Mouse (Mus musculus): ENCODE measurements around the gene Bicc1.

The Bicc1 gene

DNA sequence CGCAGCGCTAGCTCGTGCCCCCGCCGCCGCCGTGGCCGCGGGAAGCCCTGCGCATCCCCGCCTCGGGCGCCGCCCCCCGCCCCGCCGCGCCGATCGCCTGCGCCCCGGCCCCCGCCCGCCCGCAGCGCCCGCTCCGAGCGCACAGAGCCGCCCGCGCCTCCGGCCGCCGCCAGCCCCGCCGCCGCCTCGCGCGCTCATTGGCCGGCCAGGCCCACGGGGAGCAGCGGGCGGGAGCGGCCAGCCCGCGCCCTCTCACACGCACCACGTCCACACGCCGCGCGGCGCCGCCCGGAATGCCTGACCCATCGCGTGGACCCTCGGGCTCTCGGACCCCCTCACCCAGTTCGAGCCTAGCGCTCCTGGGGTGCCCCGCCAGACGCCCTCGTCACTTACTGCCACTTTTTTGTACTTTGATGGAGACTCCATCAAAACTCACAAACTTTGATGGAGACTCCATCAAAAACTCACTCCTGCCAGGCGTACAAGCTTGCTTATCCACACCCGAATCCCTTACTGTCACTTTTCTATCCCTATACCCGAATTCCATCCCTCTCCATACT, at the start of gene Bicc1:
Bicc1 (minus strand) TSS at position 25 of the 560 bp plus-strand sequence.
- DNase-seq (ENCODE audit: extremely low read depth, insufficient read length, low spot score) = peak; percentile 75

DNA sequence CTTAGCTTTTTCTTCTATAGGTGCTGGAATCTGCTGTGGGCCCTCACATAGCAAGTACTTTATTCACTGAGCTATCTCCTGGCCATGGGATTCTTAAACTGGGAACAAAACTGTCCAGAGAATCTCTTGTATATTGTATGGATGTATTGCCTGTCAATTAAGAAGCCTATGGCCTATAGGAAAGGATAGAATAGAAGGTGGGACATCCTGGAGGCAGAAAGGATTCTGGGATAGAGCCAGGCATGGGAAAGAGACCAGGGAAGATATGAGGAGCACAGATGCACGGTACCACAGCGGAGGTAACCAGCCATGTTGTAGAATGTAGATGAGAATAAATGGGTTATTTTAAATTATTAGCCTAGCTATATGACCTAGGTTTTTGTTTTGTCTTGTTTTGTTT, 42.0 kb upstream of the Bicc1 start:
- DNase-seq (ENCODE audit: extremely low read depth, insufficient read length, low spot score) = peak; percentile 54

DNA sequence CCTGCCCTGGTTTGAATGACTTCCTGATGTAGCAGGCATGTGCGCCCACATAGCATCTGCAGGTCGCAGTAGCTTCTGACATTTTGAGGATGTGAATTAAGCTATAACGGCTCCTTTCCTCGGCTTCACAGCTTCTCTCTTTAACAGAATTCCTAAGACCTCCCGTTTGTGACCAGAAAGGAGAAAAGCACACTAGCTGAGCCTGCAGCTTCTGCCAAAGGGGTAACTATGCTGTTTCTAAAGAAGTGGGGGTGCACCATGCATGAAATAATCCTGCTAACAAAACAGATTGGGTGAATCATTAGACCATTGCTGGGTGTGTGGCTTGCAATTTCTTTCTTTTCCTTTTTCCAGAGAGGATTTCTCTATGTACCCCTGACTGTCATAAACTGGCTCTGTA, 41.5 kb upstream of the Bicc1 start:
- no peak for DNase-seq (ENCODE audit: extremely low read depth, insufficient read length, low spot score)

DNA sequence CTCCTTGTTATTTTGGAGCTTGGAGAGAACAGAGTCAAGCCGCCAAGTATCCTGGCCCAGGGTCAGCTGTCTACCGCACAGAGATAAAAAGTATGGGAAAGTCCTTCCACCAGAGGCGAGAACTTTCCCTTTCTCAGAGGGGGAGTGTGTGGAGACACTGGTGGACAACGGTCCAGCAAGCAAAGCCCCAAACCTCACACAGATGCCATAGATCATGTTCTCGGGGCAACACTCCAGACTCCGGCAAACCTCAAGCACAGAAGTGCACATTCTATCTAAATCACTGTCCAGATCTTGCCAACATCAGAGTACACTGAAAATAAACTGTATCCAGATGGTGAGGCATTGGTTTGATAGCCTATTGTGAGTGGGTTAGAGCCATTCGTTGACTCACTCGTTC, 39.2 kb upstream of the Bicc1 start:
- no peak for DNase-seq (ENCODE audit: extremely low read depth, insufficient read length, low spot score)

DNA sequence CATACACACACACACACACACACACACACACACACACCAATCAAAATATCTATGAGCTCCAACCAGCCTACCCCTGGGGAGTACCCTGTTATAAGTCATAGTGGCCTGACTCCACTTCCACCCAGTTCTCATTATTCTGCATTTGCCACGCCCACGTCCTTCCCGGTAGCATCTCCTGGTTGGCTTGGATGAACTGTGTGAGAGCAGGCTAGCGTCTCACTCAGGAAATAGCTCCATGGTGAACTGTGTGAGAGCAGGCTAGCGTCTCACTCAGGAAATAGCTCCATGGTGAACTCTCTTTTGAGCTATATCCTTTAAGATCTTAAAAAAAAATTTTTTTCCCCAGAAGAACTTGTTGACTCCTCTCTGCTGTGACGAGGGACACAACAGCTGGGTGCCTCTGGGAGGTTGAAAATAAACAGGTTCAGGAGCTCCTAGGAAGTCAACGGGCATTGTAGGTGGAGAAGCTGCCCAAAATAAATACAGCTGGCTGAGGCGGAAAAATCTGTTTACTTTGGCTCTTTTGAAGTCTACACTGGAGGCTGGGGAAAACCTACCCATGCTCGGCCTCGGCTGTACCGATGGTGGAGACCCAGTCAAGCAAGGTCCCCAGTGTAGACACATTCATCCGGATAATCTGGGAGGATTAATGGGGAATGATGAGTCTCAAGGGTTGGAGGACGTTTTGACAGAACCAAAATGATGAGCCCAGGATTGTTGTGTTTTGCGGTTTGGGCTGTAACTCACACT, 37.7 kb upstream of the Bicc1 start:
- no peak for DNase-seq (ENCODE audit: extremely low read depth, insufficient read length, low spot score)

DNA sequence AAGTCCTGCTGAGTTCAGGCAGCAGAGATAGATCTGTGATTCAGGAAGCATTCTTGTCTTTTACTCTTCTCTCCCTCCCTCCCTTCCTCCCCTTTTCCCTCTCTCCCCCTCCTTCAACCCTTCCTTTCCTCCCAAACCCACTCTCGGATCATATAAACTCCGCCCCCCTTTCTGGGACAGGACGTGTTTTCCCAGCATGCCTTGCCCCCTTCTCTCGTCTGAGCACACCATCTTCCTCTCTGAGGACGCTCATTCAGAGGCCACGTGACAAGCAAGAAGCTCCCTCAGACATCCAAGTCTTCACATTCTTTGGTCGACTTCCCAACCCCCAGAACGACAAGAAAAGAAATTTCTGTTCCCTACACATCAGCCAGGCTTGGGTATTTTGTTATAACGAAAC, 36.0 kb upstream of the Bicc1 start:
- DNase-seq (ENCODE audit: extremely low read depth, insufficient read length, low spot score) = no peak

DNA sequence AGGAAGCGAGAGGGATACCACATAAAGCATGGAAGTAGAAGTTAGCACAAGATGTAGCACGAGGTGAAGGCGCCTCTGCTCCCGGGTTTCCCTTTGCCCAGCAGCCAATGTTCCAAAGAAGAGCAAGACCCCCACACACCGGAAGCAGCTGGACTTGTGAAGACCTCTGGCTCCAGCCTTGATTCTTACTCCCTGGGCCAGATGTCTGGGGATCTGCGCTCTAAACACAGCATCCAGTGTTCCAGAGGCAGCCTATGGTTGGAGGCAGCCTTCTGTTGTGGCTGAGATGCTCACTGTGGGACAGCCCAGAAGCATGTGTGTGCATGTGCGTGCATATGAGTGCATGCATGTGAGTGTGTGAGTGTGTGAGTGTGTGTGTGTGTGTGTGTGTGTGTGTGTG, 35.2 kb upstream of the Bicc1 start:
- no peak for DNase-seq (ENCODE audit: extremely low read depth, insufficient read length, low spot score)

DNA sequence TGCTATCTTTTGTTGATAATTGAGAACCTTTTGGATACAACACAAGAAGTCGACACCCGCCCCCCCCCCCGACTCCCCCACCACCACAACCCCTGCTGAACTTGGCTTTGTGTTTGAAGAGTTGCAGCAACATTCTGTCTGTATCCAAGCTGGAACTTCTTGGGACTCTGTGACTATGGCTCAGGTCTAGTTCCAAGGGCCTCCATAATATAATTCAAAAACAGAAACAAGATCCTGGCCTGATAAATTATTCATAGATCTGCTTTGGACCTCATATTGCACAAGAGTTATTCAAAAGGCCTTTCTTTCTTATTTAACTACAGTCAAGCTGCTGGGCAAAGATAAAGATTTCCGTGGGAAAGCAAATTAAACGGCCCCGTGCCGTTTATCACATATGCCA, 33.8 kb upstream of the Bicc1 start:
- no peak for DNase-seq (ENCODE audit: extremely low read depth, insufficient read length, low spot score)

DNA sequence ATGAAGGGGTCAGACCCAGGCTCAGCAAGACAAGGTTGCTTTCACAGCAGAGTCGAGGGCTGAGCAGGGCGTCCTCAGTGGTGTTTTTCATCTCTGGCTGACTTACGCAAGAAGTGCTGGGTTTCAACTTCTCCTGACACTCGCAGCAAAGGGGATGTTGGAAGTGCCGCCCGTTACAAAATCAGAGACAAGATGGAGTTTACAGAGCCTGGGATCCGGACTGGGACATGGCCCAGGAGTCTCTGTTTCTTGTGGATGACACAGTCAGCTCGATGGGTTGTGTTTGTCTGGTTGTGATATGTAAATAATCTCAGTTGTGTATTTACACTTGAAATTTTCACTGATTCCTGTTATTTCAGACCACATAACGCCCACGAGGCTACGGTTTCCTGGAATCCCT, 33.4 kb upstream of the Bicc1 start:
- DNase-seq (ENCODE audit: extremely low read depth, insufficient read length, low spot score) = no peak

DNA sequence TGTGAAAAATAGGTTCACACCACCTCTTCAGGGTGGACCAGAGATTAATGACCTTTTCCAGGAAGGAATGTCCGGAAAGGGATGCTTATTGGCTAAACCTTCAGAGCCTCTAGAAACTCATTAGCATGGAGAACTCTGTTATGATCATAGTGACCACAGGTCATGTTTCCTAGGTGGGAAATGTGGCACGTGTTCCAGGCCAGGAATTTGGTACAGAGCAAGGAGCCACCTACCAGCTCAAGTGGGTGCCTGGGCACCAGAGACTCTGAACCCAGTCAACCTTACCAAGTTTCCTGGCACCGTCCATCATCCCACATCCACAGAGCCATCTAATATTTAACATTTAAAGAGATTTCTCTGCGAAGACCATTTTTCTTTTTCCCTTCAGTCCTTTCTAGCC, 29.2 kb upstream of the Bicc1 start:
- no peak for DNase-seq (ENCODE audit: extremely low read depth, insufficient read length, low spot score)

DNA sequence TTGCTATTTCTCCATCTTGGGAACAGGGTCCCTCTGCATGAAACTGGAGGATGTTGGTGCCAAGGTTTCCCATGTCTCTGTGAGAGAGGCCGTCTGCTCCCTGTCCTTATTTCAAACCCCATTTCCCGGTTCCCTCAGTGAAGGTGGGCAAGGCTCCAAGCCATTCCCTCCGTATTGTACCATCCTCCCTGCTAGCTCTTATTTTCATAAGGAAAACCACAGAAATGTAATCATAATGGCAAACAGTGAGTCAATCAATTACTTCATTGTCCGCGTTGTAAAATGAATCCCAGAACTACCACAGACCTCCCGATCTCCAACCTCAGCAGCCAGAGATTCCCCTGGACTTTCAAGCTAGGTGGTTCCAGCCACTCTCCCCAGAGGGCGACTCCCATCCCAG, 25.6 kb upstream of the Bicc1 start:
- DNase-seq (ENCODE audit: extremely low read depth, insufficient read length, low spot score) = peak; percentile 38

DNA sequence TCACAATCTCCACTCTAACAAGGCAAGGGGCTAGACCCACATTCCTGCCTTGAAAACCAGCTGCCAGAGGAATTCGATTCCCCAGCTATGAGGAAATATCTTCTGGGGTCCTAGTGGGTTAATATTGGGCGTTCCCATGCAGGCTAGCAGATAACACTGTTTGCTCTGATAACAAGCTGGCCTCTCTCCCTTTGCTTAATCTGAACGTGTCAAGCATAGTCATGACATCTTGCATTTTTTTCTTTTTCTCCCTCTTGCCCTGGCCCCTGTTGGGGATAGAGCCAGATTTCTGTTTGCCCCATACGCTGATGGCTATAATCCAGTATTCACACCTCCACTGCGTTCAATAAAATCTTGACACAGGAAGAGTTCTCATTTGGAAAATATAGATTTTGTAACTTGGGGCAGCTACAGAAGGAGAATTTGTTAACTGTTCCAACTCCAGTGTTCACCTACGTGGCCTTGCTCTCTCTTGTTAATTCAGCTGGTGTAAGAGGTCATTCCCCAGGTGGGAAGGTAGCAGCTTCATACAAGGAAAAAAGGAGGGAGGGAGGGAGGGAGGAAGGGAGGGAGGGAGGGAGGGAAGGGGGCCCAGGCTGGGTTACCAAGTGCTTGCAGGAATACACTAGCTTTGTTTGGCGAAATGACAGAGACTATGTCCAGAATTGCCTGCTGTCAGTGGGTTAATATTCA, 24.0 kb upstream of the Bicc1 start:
- DNase-seq (ENCODE audit: extremely low read depth, insufficient read length, low spot score) = no peak

DNA sequence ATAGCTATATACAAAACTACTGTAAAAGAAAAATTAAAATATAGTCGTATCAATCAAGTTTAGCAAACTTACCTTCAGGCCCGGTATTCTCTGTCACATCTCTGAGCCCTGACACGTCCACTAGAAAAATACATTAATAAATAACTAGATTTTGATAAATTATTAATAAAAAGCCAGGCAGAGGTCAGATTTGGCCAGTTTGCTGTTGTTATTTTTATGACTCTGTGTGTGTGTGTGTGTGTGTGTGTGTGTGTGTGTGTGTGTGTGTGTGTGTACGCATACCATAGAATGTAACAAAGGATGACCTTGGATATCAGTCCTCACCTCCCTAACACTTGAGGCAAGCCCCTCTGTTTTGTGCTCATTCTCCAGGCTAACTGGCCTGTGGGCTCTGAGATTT, 22.4 kb upstream of the Bicc1 start:
- no peak for DNase-seq (ENCODE audit: extremely low read depth, insufficient read length, low spot score)

DNA sequence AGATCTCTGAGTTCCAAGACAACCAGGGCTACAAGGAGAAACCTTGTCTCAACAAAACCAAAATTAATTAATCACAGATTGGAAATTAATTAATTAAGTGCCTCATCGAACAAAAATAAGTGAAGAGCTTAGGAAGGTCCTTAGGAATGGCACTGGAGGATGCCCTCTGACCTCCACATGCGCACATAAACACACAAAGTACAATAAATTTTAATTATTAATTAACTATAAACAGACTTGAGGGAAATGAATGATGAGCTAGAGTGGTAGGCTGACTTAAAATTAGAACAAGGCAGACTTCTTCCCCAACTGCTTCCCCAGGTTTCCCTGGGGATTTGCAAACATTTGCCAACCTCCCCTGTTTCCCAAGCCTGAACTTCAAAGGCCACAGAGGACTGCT, 21.6 kb upstream of the Bicc1 start:
- no peak for DNase-seq (ENCODE audit: extremely low read depth, insufficient read length, low spot score)

DNA sequence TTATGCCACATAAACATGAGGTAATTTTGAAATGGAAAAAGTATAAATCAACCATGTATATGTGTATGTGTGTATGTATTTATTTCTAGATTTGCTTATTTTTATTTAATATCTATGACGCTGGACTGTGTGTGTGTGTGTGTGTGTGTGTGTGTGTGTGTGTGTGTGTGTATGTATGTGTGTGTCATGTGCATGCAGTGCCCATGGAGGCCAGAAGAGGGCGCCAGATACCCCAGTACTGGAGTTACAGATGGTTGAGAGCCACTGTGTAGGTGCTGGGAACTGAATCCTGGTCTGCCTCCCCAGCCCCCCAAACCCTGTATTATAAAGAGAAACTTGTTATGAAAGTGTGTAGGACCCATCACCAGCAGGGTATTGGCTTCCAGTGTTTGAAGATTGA, 20.6 kb upstream of the Bicc1 start:
- no peak for DNase-seq (ENCODE audit: extremely low read depth, insufficient read length, low spot score)

DNA sequence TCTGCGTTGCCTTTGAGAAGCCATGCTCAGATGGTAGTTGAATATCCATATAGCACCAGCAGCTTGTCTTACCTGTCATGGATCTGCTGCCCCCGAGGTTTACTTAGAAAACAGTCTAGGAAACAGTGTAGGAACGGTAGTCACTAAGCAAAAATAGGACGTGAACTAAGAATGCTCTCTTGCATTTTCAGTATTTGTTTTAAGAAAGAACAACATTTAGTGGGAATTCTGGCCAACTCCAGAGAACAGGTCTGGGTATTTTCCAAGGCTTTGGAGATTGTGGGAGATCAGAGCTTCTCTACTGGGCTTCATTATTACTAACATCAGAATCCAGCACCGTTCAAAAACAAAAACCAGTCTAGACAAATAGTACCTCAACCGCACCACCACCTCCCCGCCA, 17.7 kb upstream of the Bicc1 start:
- no peak for DNase-seq (ENCODE audit: extremely low read depth, insufficient read length, low spot score)

DNA sequence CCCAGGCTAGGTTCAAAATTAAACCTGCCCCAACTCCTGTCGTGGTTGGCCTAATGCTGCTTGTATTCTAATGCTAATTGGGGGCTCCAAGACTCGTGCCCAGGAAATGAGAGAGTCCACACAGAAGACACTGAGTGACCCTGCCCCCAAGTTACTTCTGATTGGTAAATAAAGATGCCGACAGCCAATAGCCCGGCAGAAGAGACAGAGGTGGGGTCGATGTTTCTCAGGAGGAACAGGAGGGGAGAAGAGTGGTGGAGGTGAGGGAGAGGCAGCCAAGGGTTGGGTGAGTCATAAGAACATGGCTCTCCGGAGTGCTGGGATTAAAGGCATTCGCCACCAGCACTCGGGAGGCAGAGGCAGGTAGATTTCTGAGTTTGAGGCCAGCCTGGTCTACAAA, 16.8 kb upstream of the Bicc1 start:
- DNase-seq (ENCODE audit: extremely low read depth, insufficient read length, low spot score) = no peak

DNA sequence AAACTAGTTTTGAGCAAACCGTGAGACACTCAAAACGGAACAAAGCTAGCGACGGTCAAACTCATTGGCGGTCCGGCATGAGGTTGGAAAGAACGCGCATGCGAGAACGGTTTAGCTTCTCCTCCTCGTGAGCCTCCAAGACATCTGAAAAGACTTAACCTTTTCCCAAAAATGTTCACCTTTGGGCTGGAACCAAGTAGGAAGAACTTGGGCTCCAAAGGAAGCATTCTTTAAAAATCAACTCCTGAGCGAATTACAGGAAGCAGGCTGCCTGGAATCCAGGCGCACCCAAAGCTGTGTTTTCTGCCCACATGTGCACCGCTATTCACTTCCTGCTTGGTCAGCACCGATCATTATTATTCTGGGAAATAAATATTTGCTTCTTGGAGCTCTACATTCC, 15.8 kb upstream of the Bicc1 start:
- DNase-seq (ENCODE audit: extremely low read depth, insufficient read length, low spot score) = no peak

DNA sequence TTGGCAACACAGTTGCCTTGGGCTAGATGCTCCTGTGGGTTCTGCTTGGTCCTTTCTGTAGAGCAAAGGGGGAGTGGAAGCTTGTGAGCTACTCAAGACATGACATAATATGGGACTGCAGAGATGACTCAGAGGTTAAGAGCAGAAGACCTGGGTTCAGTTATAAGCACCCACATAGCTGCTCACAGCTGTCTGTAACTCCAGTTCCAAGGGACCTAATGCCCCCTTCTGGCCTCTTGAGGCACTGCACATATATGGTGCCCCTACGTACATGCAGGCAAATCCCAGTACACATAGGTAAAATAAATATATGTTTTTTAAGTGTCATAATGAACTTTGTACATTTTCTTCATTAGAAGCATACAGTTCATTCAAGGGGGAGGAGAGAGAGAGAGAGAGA, 11.9 kb upstream of the Bicc1 start:
- DNase-seq (ENCODE audit: extremely low read depth, insufficient read length, low spot score) = no peak

DNA sequence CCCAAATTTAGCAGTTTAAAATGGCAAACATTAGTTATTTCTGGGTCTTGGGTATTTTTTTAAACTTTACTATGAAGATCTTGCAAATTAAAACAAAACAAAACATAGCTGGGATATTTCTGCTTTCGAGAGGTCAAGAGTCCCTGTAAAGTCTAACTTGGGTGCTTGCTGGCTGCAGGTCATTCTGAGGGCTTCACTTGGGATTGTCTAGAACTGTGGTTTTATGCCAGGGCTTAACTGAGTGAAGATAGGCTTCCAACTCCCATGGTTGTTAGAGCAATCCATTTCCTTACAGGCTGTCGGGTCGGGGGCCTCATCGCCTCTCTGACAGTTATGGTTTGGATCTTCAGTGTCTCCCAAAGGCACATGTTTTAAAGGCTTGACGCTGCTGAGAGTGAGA, 11.3 kb upstream of the Bicc1 start:
- no peak for DNase-seq (ENCODE audit: extremely low read depth, insufficient read length, low spot score)

DNA sequence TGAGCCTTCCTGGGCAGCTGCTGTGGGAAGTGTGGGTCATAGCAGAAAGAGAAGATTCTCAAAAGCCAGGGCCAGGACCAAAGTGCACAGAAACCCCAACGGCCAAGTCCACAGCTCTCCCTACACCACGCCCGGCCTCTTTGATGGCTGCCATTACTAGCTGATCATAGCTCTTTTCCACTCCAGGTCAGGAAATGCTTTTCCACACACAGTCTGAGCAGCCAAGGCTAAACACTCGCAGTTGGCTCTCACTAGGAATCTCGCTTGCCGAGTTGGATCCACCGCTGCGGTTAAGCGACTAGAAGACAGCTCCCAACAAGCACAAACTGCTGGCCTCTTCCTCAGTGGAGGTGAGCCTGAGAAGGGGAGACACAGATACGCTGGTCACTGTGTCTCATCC, 10.3 kb upstream of the Bicc1 start:
- no peak for DNase-seq (ENCODE audit: extremely low read depth, insufficient read length, low spot score)

DNA sequence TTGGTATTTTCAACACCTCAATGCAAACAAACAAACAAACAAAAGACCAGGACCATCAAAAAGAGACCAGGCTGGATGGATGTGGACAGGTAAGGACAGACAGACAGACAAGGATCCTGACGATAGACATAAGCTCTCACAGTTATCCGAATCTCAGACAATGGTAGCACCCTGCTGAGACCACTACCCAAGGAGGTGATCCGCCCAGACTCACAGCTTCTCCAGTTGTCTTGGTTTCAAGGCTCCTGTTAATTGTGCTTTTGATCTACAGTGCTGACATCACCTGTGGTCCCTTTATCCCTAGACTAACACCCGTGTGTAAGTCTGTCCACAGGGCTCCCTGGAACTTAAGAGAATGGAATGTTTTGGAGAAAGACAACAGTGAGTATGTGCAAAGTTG, 9.7 kb upstream of the Bicc1 start:
- DNase-seq (ENCODE audit: extremely low read depth, insufficient read length, low spot score) = no peak

All from 3134 (cell line).